Mouse (Mus musculus) right cerebral cortex, adult 2 months (tissue): ENCODE results near the gene Gm49405.

Experiments used
- DNase-seq, 2 experiments: peaks; one replicate each; pipeline ENCODE4 v3.0.0; 2021 to 2022; ENCODE audit warnings: low spot score in 2 of 2

The Gm49405 gene

GRCm38 (mm10) chr19:3986334-3986733 lies 14.1 kb upstream of the Gm49405 start, which contains the start of gene Acy3:
Acy3 (plus strand) TSS chr19:3986570.
- DNase-seq, result peak; percentile 50 to 62

GRCm38 (mm10) chr19:3988066-3988465 lies 12.4 kb upstream of the Gm49405 start:
- no peak for DNase-seq

GRCm38 (mm10) chr19:3988750-3989149 lies 11.7 kb upstream of the Gm49405 start:
- no peak for DNase-seq

- no peak for DNase-seq
Measured at GRCm38 (mm10) chr19:3990804-3991203, 9.6 kb upstream of the Gm49405 start.

- no peak for DNase-seq
Measured at GRCm38 (mm10) chr19:3991562-3991961, 8.9 kb upstream of the Gm49405 start.

GRCm38 (mm10) chr19:3991966-3992365 lies 8.5 kb upstream of the Gm49405 start:
- no peak for DNase-seq

GRCm38 (mm10) chr19:3992416-3992815 lies 8.0 kb upstream of the Gm49405 start, which contains the start of gene Tbx10:
Tbx10 (plus strand) TSS chr19:3992752.
- DNase-seq, result no peak

- no peak for DNase-seq
Measured at GRCm38 (mm10) chr19:3994932-3995331, 5.5 kb upstream of the Gm49405 start.

- DNase-seq, result no peak
Measured at GRCm38 (mm10) chr19:3995505-3995904, 4.9 kb upstream of the Gm49405 start.

GRCm38 (mm10) chr19:3996106-3996505 lies 4.3 kb upstream of the Gm49405 start:
- no peak for DNase-seq

- no peak for DNase-seq
Measured at GRCm38 (mm10) chr19:3996747-3997146, 3.7 kb upstream of the Gm49405 start.

GRCm38 (mm10) chr19:3997231-3997630 lies 3.2 kb upstream of the Gm49405 start:
- no peak for DNase-seq

GRCm38 (mm10) chr19:3998335-3998734 lies 2.1 kb upstream of the Gm49405 start:
- no peak for DNase-seq

GRCm38 (mm10) chr19:3999121-3999730 lies 1.2 kb upstream of the Gm49405 start:
- no peak for DNase-seq

- no peak for DNase-seq
Measured at GRCm38 (mm10) chr19:4000949-4001525, 611 bp downstream of the Gm49405 start.

GRCm38 (mm10) chr19:4001752-4002151 lies 1.3 kb downstream of the Gm49405 start:
- DNase-seq, result no peak

- no peak for DNase-seq
Measured at GRCm38 (mm10) chr19:4003112-4003511, 2.7 kb downstream of the Gm49405 start, which contains the start of gene Doc2g. Doc2g (plus strand) TSS chr19:4003313.

GRCm38 (mm10) chr19:4003641-4004040 lies 3.2 kb downstream of the Gm49405 start:
- DNase-seq, result no peak

- DNase-seq, result no peak
Measured at GRCm38 (mm10) chr19:4004331-4004730, 3.9 kb downstream of the Gm49405 start.

- DNase-seq, result no peak
Measured at GRCm38 (mm10) chr19:4005091-4005490, 4.7 kb downstream of the Gm49405 start.

- no peak for DNase-seq
Measured at GRCm38 (mm10) chr19:4005971-4006370, 5.5 kb downstream of the Gm49405 start.

- DNase-seq, result no peak
Measured at GRCm38 (mm10) chr19:4011086-4011485, 10.7 kb downstream of the Gm49405 start.

- DNase-seq, result peak; percentile 98 to 99
Measured at GRCm38 (mm10) chr19:4012432-4013022, 12.1 kb downstream of the Gm49405 start, which contains the start of gene Ndufv1. Ndufv1 (minus strand) TSS chr19:4012806.
